Mouse (Mus musculus) hindbrain, embryonic 15.5 days (tissue): ENCODE measurements at regions not wholly inside any gene's neighbourhood (a gene's known extent, or its start where the extent isn't known, plus 50 kb on each side); places are given as distances from the start of the nearest gene placed in this dataset.

Experiments
- ATAC-seq: fragments of 200-750 bp; cut with Nextera tagmentation; 2 replicates; pipeline ENCODE4 v1.8.0; 2017; ENCODE audit warnings: low read depth, moderate number of reproducible peaks, moderate TSS enrichment; ENCODE audit not compliant: low FRiP score
- H3K27ac ChIP-seq: fragments of 300-500 bp; sonication (generic); replicated peaks from 2 replicates; pipeline ENCODE4 v1.5.1; 2015; ENCODE audit warnings: mild to moderate bottlenecking, inconsistent platforms
- H3K27me3 ChIP-seq: fragments of 300-500 bp; sonication (generic); 2 replicates; pipeline ENCODE4 v1.6.1; 2015; ENCODE audit warnings: control low read depth, inconsistent platforms
- H3K36me3 ChIP-seq: fragments of 300-500 bp; sonication (generic); 2 replicates; pipeline ENCODE4 v1.6.1; 2015; ENCODE audit warnings: control low read depth, inconsistent platforms
- H3K4me1 ChIP-seq: fragments of 300-500 bp; sonication (generic); replicated peaks from 2 replicates; pipeline ENCODE4 v1.6.1; 2015; ENCODE audit warnings: control low read depth, inconsistent platforms
- H3K4me2 ChIP-seq: fragments of 300-500 bp; sonication (generic); 2 replicates; pipeline ENCODE4 v1.6.1; 2015; ENCODE audit warnings: moderate library complexity, mild to moderate bottlenecking, inconsistent platforms
- H3K4me3 ChIP-seq: fragments of 300-500 bp; sonication (generic); 2 replicates; pipeline ENCODE4 v1.5.1; 2015; ENCODE audit warnings: mild to moderate bottlenecking, inconsistent platforms
- H3K9ac ChIP-seq: fragments of 300-500 bp; sonication (generic); 2 replicates; pipeline ENCODE4 v1.6.1; 2015; ENCODE audit warnings: inconsistent platforms
- H3K9me3 ChIP-seq: fragments of 300-500 bp; sonication (generic); 2 replicates; pipeline ENCODE4 v1.6.1; 2016; ENCODE audit warnings: control low read depth, inconsistent platforms
- WGBS: fragments of 180-500 bp; shearing (Covaris S2); methylation state at CpG from one replicate; pipeline ENCODE4 v1.1.7; 2015; 5-methylcytosine and 5-hydroxymethylcytosine counted together

GRCm38 (mm10) chr10:87432306-87432705, 61.2 kb downstream of the Ascl1 start:
- Histone ChIP-seq H3K4me3 (no peak overlapping the region), H3K27ac (no peak overlapping the region), H3K9ac (no peak overlapping the region), H3K4me1 (no peaks in the 10 kb centered on the region), H3K4me2 (no peak overlapping the region), H3K27me3 (no peaks in the 10 kb centered on the region), H3K9me3 (no peaks in the 10 kb centered on the region), H3K36me3 (no peaks in the 10 kb centered on the region)
- 68% methylated on average over 4 of the region's 4 CpGs for WGBS
- no peak for ATAC-seq

- H3K9ac ChIP-seq = no peak overlapping the region
These were observed 73.5 kb downstream of the Ascl1 start for GRCm38 (mm10) chr10:87419940-87420385.

DNA sequence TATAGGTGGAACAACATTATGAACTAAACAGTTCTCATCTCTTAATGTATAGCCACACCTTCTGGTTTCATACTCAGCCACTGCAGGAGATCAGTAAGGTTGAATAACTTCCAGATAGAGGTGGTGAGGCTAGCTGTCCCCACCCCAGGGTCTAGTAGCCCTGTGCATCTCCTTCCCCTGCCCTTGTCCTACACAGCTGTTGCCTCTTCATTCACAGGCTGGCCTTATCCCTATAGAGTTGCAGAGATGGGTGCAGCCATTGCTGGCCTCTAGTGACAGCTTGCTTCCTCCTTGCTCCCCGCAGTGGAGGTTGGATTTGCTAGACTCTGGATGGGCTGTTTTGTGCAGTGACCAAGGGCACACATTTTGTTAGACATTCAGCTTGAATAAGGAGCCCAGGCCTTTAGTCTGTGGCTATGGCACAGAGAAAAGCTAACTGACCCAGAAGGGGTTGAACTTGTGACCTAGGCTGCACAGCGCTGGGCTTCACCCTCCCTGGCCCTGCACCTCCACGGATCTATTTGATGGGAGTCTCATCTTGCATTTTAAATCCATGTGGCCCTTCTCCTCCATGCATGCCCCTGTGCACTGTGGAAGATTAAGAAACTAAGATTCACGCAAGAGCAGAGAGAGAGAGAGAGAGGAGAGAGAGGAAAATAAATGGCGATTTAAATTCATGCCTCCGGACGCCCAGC, 74.1 kb downstream of the Ascl1 start:
- H3K36me3 ChIP-seq = no peaks in the 10 kb centered on the region
- no peak overlapping the region for H3K9ac ChIP-seq
- H3K4me1 ChIP-seq = peaks cover 12% of the 10 kb centered on the region; the same call in 1 of the 2 replicates
- WGBS = 8% methylated on average over 7 of the region's 7 CpGs
- H3K9me3 ChIP-seq = no peaks in the 10 kb centered on the region
- H3K4me3 ChIP-seq = no peak overlapping the region
- peak overlapping the region; percentile 24; the same call in 1 of the 2 replicates for H3K4me2 ChIP-seq
- peak overlapping the region; percentile 45; the same call in 1 of the 2 replicates for H3K27ac ChIP-seq
- ATAC-seq = peak; percentile 19; the same call in 1 of the 2 replicates
- H3K27me3 ChIP-seq = no peaks in the 10 kb centered on the region

More at GRCm38 (mm10) chr10:87419940-87420385, 73.5 kb downstream of the Ascl1 start:
- Histone ChIP-seq H3K4me2 (peak overlapping the region; percentile 24; the same call in 1 of the 2 replicates), H3K36me3 (no peaks in the 10 kb centered on the region), H3K4me3 (no peak overlapping the region), H3K27me3 (no peaks in the 10 kb centered on the region), H3K27ac (peak overlapping the region; percentile 45; the same call in 1 of the 2 replicates), H3K9me3 (no peaks in the 10 kb centered on the region), H3K4me1 (peaks cover 12% of the 10 kb centered on the region; the same call in 1 of the 2 replicates)
- 8% methylated on average over 6 of the region's 6 CpGs for WGBS
- peak; percentile 56; the same call in 1 of the 2 replicates for ATAC-seq

- H3K9me3 ChIP-seq = no peaks in the 10 kb centered on the region
- H3K4me1 ChIP-seq = no peaks in the 10 kb centered on the region
- ATAC-seq = no peak
- no peak overlapping the region for H3K4me3 ChIP-seq
- no peaks in the 10 kb centered on the region for H3K27me3 ChIP-seq
- H3K27ac ChIP-seq = no peak overlapping the region
- no peak overlapping the region for H3K4me2 ChIP-seq
- 68% methylated on average over 15 of the region's 15 CpGs for WGBS
- no peaks in the 10 kb centered on the region for H3K36me3 ChIP-seq
- H3K9ac ChIP-seq = no peak overlapping the region
These were observed 99.1 kb downstream of the Ascl1 start for GRCm38 (mm10) chr10:87394296-87394921.

GRCm38 (mm10) chr10:87389148-87389547, 104.3 kb downstream of the Ascl1 start:
- no peak for ATAC-seq
- no peak overlapping the region for H3K9ac ChIP-seq
- no peaks in the 10 kb centered on the region for H3K9me3 ChIP-seq
- H3K27ac ChIP-seq = no peak overlapping the region
- no peaks in the 10 kb centered on the region for H3K27me3 ChIP-seq
- H3K4me1 ChIP-seq = no peaks in the 10 kb centered on the region
- no peak overlapping the region for H3K4me3 ChIP-seq
- H3K4me2 ChIP-seq = no peak overlapping the region
- WGBS = 44% methylated on average over 2 of the region's 2 CpGs
- H3K36me3 ChIP-seq = no peaks in the 10 kb centered on the region

DNA sequence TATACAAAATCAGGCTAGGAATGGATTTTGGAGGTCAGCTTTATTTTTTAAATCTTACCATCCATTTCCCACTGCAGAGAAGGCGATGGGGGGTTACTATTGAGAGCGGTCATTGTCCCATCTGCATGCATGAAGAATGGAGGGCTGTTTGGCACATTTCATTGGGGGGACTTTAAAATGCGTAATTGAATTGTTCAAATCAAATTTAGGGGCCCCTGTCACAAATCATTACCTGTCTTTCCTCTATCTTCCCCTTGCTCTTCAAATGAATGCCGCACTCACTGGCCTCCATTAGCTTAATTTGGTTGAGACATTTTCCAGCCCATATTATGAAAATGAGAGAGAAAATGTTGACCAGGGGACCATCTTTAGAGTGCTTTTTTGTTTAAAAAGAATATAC, 108.2 kb downstream of the Ascl1 start:
- ATAC-seq = no peak
- no peak overlapping the region for H3K4me2 ChIP-seq
- 90% methylated on average over 4 of the region's 4 CpGs for WGBS
- no peaks in the 10 kb centered on the region for H3K36me3 ChIP-seq
- H3K9ac ChIP-seq = no peak overlapping the region
- H3K4me3 ChIP-seq = no peak overlapping the region
- H3K4me1 ChIP-seq = no peaks in the 10 kb centered on the region
- no peaks in the 10 kb centered on the region for H3K9me3 ChIP-seq
- no peak overlapping the region for H3K27ac ChIP-seq
- no peaks in the 10 kb centered on the region for H3K27me3 ChIP-seq

- H3K4me1 ChIP-seq = no peaks in the 10 kb centered on the region
- no peaks in the 10 kb centered on the region for H3K27me3 ChIP-seq
- H3K9me3 ChIP-seq = no peaks in the 10 kb centered on the region
- H3K36me3 ChIP-seq = no peaks in the 10 kb centered on the region
- no peak for ATAC-seq
- WGBS = 64% methylated on average over 9 of the region's 9 CpGs
- no peak overlapping the region for H3K4me2 ChIP-seq
- H3K4me3 ChIP-seq = no peak overlapping the region
- no peak overlapping the region for H3K9ac ChIP-seq
- H3K27ac ChIP-seq = no peak overlapping the region
These were observed 108.8 kb downstream of the Ascl1 start for GRCm38 (mm10) chr10:87384606-87385206.

DNA sequence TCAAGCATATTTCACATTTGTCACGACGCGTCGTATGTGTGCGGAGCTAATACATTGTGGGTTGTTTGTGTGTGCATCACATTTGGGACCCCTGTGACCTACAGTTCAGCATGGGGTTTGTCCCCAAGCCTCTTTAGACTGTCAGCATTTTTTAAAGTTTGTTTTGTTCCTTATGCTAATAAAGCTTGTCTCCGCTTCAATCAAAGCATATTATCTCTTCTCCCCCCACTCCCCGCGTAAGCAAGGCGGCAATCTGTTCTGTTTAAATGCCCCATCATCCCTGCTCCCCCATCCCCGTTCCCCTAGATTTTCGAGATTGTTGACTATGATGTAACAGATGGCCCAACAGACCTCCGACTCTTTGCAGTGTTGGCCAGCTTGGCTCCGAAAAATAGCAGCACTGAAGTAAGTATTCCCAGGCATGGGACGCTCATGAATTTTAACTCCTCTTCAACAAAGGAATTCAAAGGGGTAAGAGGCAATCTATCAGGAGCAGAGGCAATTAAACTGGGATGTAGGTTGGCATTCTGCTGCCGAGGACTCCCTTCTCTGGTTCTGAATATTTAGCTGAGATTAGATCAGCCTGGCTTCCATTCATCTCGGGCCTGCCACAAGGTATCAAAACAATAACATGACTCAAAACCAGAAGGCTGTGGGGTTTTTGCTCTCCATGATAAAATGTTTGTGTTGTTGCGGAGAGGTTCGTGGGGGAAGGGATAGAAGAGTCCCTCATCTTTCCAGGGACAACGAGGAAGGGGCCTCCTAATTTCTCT, 141.9 kb downstream of the Ascl1 start:
- WGBS = 12% methylated on average over 19 of the region's 19 CpGs
- H3K27ac ChIP-seq = peak overlapping the region; percentile 64

GRCm38 (mm10) chr10:87351079-87351399, 142.4 kb downstream of the Ascl1 start:
- H3K9ac ChIP-seq = no peak overlapping the region
- H3K36me3 ChIP-seq = no peaks in the 10 kb centered on the region
- no peak for ATAC-seq
- peak overlapping the region; percentile 53 for H3K4me2 ChIP-seq
- no peaks in the 10 kb centered on the region for H3K27me3 ChIP-seq
- WGBS = 23% methylated on average over 8 of the region's 8 CpGs
- peaks cover 13% of the 10 kb centered on the region; the same call in 1 of the 2 replicates for H3K4me1 ChIP-seq
- H3K9me3 ChIP-seq = no peaks in the 10 kb centered on the region
- peak overlapping the region; percentile 64 for H3K27ac ChIP-seq
- peak overlapping the region; percentile 16 for H3K4me3 ChIP-seq

More for the DNA sequence above, 141.9 kb downstream of the Ascl1 start:
- peaks cover 13% of the 10 kb centered on the region; the same call in 1 of the 2 replicates for H3K4me1 ChIP-seq
- peak overlapping the region; percentile 16 for H3K4me3 ChIP-seq
- H3K4me2 ChIP-seq = peak overlapping the region; percentile 53
- no peaks in the 10 kb centered on the region for H3K27me3 ChIP-seq
- no peak overlapping the region for H3K9ac ChIP-seq
- H3K36me3 ChIP-seq = no peaks in the 10 kb centered on the region
- ATAC-seq = peak; percentile 79
- no peaks in the 10 kb centered on the region for H3K9me3 ChIP-seq

DNA sequence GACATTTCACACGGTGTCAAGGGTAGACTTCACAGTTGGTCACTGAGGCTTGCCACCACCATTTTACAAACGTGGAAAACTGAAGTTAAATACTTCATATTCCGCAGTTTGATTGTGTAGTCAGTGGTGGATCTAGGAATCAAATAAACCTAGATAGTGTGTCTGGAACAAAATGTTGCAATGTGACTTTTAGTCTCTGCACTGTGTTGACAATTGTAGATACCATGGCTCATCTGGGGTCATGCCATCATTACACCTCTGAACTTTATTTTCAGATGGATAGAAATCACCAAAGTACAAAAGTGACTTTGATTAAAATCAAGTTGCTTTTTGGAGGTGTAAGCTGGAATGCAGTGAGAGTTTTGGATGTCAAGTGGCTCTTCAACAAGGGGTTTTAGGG, 158.3 kb downstream of the Ascl1 start:
- Histone ChIP-seq H3K4me1 (no peaks in the 10 kb centered on the region; the same call in none of the 2 replicates), H3K4me3 (no peak overlapping the region), H3K27me3 (no peaks in the 10 kb centered on the region), H3K4me2 (no peak overlapping the region), H3K27ac (no peak overlapping the region), H3K9me3 (no peaks in the 10 kb centered on the region), H3K36me3 (no peaks in the 10 kb centered on the region), H3K9ac (no peak overlapping the region)
- no peak for ATAC-seq
- WGBS = 90% methylated on average over 3 of the region's 3 CpGs

GRCm38 (mm10) chr10:87333311-87333710, 160.1 kb downstream of the Ascl1 start:
- no peak overlapping the region; the same call in 1 of the 2 replicates for H3K27ac ChIP-seq

More at GRCm38 (mm10) chr10:87333311-87333710, 160.1 kb downstream of the Ascl1 start:
- H3K9me3 ChIP-seq = no peaks in the 10 kb centered on the region
- H3K4me1 ChIP-seq = no peaks in the 10 kb centered on the region; the same call in none of the 2 replicates
- WGBS = 34% methylated on average over 6 of the region's 6 CpGs
- H3K36me3 ChIP-seq = no peaks in the 10 kb centered on the region
- H3K9ac ChIP-seq = no peak overlapping the region
- H3K4me2 ChIP-seq = no peak overlapping the region
- no peak for ATAC-seq
- H3K27me3 ChIP-seq = no peaks in the 10 kb centered on the region
- H3K4me3 ChIP-seq = no peak overlapping the region
